Mouse (Mus musculus) E14TG2a.4 (cell line): ENCODE data around the gene Slc26a1.

Source experiments
- H3K27me3 ChIP-seq: 2 replicates; pipeline ENCODE4 v1.6.1; 2014; ENCODE audit warnings: low read length, control low read depth; ENCODE audit not compliant: insufficient read depth
- H3K36me3 ChIP-seq: 2 replicates; pipeline ENCODE4 v1.6.1; 2014; ENCODE audit warnings: low read length, control low read depth; ENCODE audit not compliant: insufficient read depth
- H3K4me1 ChIP-seq: replicated peaks from 2 replicates; pipeline ENCODE4 v1.6.1; 2014; ENCODE audit warnings: low read depth, low read length, control low read depth
- H3K4me3 ChIP-seq: replicated peaks from 2 replicates; pipeline ENCODE4 v1.5.1; 2014; ENCODE audit warnings: mild to moderate bottlenecking, low read length
- H3K9me3 ChIP-seq: 2 replicates; pipeline ENCODE4 v1.6.1; 2014; ENCODE audit warnings: low read length, control low read depth
- CTCF ChIP-seq: conservative IDR thresholded peaks from 2 replicates; pipeline ENCODE4 v1.5.1; 2014; ENCODE audit warnings: low read length
- NANOG ChIP-seq: IDR thresholded peaks from 2 replicates; pipeline ENCODE4 v1.6.1; 2014; ENCODE audit warnings: borderline replicate concordance, low read length, mixed read lengths
- POU5F1 ChIP-seq: IDR thresholded peaks from 2 replicates; pipeline ENCODE4 v1.6.1; 2014; ENCODE audit warnings: low read length, borderline replicate concordance

Gene Slc26a1

GRCm38 (mm10) chr5:108695861-108696260 lies 20.5 kb upstream of the Slc26a1 start:
- TF ChIP-seq NANOG: no peak
- no peak for TF ChIP-seq POU5F1
- TF ChIP-seq CTCF: no peak
- Histone ChIP-seq H3K4me1 (peaks cover 48% of the 10 kb centered on the region), H3K36me3 (no peaks in the 10 kb centered on the region), H3K27me3 (peaks cover 53% of the 10 kb centered on the region), H3K9me3 (no peaks in the 10 kb centered on the region), H3K4me3 (peak overlapping the region; percentile 86)

- H3K4me3 ChIP-seq: peak overlapping the region; percentile 86
- TF ChIP-seq POU5F1: no peak
- no peaks in the 10 kb centered on the region for H3K36me3 ChIP-seq
- peaks cover 41% of the 10 kb centered on the region for H3K4me1 ChIP-seq
- H3K27me3 ChIP-seq: peaks cover 53% of the 10 kb centered on the region
- H3K9me3 ChIP-seq: no peaks in the 10 kb centered on the region
These were observed 19.2 kb upstream of the Slc26a1 start for GRCm38 (mm10) chr5:108694352-108695261.

- peaks cover 53% of the 10 kb centered on the region for H3K27me3 ChIP-seq
- TF ChIP-seq CTCF (no peak), POU5F1 (no peak), NANOG (no peak)
- H3K36me3 ChIP-seq: no peaks in the 10 kb centered on the region
- peaks cover 41% of the 10 kb centered on the region for H3K4me1 ChIP-seq
- H3K9me3 ChIP-seq: no peaks in the 10 kb centered on the region
- peak overlapping the region; percentile 86 for H3K4me3 ChIP-seq
These were observed 18.5 kb upstream of the Slc26a1 start for GRCm38 (mm10) chr5:108693872-108694288.

DNA sequence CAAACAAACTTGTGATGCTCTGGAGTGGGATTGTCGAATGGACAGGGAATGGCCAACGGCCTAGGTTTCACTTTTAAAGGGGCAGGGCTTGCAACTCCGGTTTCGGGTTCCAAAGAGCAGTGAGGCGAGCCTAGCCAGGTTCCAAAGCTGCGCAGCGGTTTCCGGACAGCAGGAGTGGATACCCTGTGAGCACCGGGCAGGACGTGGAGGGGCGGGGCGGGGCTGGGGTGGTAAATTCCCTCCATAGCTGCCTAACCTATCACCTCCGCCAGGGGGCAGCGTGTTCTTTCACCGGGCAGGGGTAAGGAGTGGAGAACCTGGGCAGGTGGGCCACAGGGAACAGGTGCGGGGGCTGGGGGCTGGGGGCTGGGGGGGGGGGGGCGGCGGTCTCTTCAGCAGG lies 16.9 kb upstream of the Slc26a1 start, which contains the start of gene Fgfrl1:
Fgfrl1 (plus strand) TSS at position 112 of the 400 bp plus-strand sequence.
- peak within 1 kb of the TSS; percentile 56 for H3K4me3 ChIP-seq
- no peaks in the 10 kb centered on the region for H3K9me3 ChIP-seq
- TF ChIP-seq CTCF: peak; percentile 30
- TF ChIP-seq POU5F1: no peak
- H3K4me1 ChIP-seq: peaks cover 36% of the 10 kb centered on the region
- no peaks in the 10 kb centered on the region for H3K36me3 ChIP-seq
- peaks cover 48% of the 10 kb centered on the region for H3K27me3 ChIP-seq

- TF ChIP-seq CTCF (0 out of 2 replicates have a peak, but pooled peaks have one; percentile 9), POU5F1 (no peak), NANOG (no peak)
- no peaks in the 10 kb centered on the region for H3K36me3 ChIP-seq
- no peak overlapping the region for H3K4me3 ChIP-seq
- no peaks in the 10 kb centered on the region for H3K9me3 ChIP-seq
- peaks cover 28% of the 10 kb centered on the region for H3K4me1 ChIP-seq
- peaks cover 38% of the 10 kb centered on the region for H3K27me3 ChIP-seq
These were observed 15.8 kb upstream of the Slc26a1 start for GRCm38 (mm10) chr5:108691152-108691551.

- TF ChIP-seq CTCF (no peak), NANOG (no peak), POU5F1 (no peak)
- Histone ChIP-seq H3K4me1 (peaks cover 16% of the 10 kb centered on the region), H3K4me3 (no peak overlapping the region), H3K27me3 (peaks cover 24% of the 10 kb centered on the region), H3K36me3 (no peaks in the 10 kb centered on the region), H3K9me3 (no peaks in the 10 kb centered on the region)
These were observed 13.7 kb upstream of the Slc26a1 start for GRCm38 (mm10) chr5:108689091-108689490.

GRCm38 (mm10) chr5:108680871-108681270 lies 5.5 kb upstream of the Slc26a1 start:
- TF ChIP-seq NANOG (no peak), POU5F1 (no peak), CTCF (no peak)
- peaks cover 11% of the 10 kb centered on the region for H3K27me3 ChIP-seq
- H3K9me3 ChIP-seq: no peaks in the 10 kb centered on the region
- 0 out of 2 replicates have a peak, but pooled peaks cover 3% of the 10 kb centered on the region for H3K36me3 ChIP-seq
- H3K4me1 ChIP-seq: peaks cover 25% of the 10 kb centered on the region
- no peak overlapping the region for H3K4me3 ChIP-seq

- 0 out of 2 replicates have a peak, but pooled peaks cover 3% of the 10 kb centered on the region for H3K36me3 ChIP-seq
- peaks cover 15% of the 10 kb centered on the region for H3K27me3 ChIP-seq
- peak; percentile 29 for TF ChIP-seq CTCF
- TF ChIP-seq NANOG: no peak
- no peaks in the 10 kb centered on the region for H3K9me3 ChIP-seq
- no peak overlapping the region for H3K4me3 ChIP-seq
- peaks cover 25% of the 10 kb centered on the region for H3K4me1 ChIP-seq
These were observed 4.5 kb upstream of the Slc26a1 start for GRCm38 (mm10) chr5:108679909-108680308.
